Mouse (Mus musculus) lung, embryonic 14.5 days (tissue): ENCODE measurements around the gene Pdgfc. TPM values are rescaled to one million over a fixed set of nuclear protein-coding genes. Genes with fewer than 3 reads are reported as not detected.

Source experiments
- ATAC-seq: fragments of 200-750 bp; cut with Nextera tagmentation; 2 replicates; pipeline ENCODE4 v1.8.0; 2017; ENCODE audit warnings: mild to moderate bottlenecking, moderate TSS enrichment, moderate library complexity; ENCODE audit not compliant: insufficient read depth
- DNase-seq: peaks from one replicate; pipeline ENCODE4 v3.0.0-alpha.2; 2015
- H3K27ac ChIP-seq: fragments of 300-500 bp; sonication (generic); 2 replicates; pipeline ENCODE4 v1.5.1; 2014; ENCODE audit warnings: low read depth, mild to moderate bottlenecking, moderate library complexity
- H3K27me3 ChIP-seq: fragments of 300-500 bp; sonication (generic); 2 replicates; pipeline ENCODE4 v1.6.1; 2014; ENCODE audit warnings: low read length, control low read depth; ENCODE audit not compliant: insufficient read depth
- H3K36me3 ChIP-seq: fragments of 300-500 bp; sonication (generic); 2 replicates; pipeline ENCODE4 v1.6.1; 2014; ENCODE audit warnings: control low read depth; ENCODE audit not compliant: insufficient read depth
- H3K4me1 ChIP-seq: fragments of 300-500 bp; sonication (generic); 2 replicates; pipeline ENCODE4 v1.6.1; 2014; ENCODE audit warnings: antibody characterized with exemption, control low read depth; ENCODE audit not compliant: insufficient read depth
- H3K4me2 ChIP-seq: fragments of 300-500 bp; sonication (generic); 2 replicates; pipeline ENCODE4 v1.6.1; 2014; ENCODE audit warnings: mild to moderate bottlenecking
- H3K4me3 ChIP-seq: fragments of 300-500 bp; sonication (generic); 2 replicates; pipeline ENCODE4 v1.5.1; 2014; ENCODE audit warnings: low read depth, low read length
- H3K9ac ChIP-seq: fragments of 300-500 bp; sonication (generic); 2 replicates; pipeline ENCODE4 v1.6.1; 2014
- H3K9me3 ChIP-seq: fragments of 300-500 bp; sonication (generic); 2 replicates; pipeline ENCODE4 v1.6.1; 2016; ENCODE audit warnings: low read depth, low read length, control low read depth
- CTCF ChIP-seq: IDR thresholded peaks from 2 replicates; pipeline ENCODE4 v1.5.1; 2016; ENCODE audit warnings: antibody characterized with exemption, low read depth
- WGBS: fragments of 180-500 bp; shearing (Covaris S2); extraction: QIAGEN DNeasy Blood & Tissue Kit; methylation state at CpG from one replicate; pipeline ENCODE4 v1.1.7; 2014; 5-methylcytosine and 5-hydroxymethylcytosine counted together
- polyA plus RNA-seq: library from polyadenylated mRNA; unstranded; fragments of >200 nt; fragmentation: Nextera tagmentation; extraction: Ambion mirVana; gene quantifications from 2 replicates; pipeline ENCODE4 v1.2.1, GENCODE M21; 2014

Pdgfc gene
- polyA plus RNA-seq, 1 experiment from 2014 or later, result 18.8 TPM

DNA sequence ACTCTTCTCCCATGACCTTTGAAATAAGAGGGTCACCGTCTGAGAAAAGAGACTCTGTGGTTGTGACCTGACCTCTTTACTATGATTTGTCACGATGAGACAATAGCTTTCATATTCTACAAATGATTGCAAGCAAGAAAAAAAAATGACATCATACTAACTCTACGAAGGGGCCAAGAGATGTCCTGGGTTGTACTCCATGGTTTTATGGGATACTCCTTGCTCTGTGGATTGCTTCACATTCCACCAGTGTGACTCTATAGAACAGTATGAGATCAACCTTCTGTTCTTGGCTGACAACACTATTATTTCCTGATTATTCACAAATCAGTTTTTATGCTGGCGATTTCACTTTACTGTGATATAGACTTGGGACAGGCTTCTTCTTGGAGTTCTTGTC, 4.2 kb upstream of the Pdgfc start:
- no peak for TF ChIP-seq CTCF

DNA sequence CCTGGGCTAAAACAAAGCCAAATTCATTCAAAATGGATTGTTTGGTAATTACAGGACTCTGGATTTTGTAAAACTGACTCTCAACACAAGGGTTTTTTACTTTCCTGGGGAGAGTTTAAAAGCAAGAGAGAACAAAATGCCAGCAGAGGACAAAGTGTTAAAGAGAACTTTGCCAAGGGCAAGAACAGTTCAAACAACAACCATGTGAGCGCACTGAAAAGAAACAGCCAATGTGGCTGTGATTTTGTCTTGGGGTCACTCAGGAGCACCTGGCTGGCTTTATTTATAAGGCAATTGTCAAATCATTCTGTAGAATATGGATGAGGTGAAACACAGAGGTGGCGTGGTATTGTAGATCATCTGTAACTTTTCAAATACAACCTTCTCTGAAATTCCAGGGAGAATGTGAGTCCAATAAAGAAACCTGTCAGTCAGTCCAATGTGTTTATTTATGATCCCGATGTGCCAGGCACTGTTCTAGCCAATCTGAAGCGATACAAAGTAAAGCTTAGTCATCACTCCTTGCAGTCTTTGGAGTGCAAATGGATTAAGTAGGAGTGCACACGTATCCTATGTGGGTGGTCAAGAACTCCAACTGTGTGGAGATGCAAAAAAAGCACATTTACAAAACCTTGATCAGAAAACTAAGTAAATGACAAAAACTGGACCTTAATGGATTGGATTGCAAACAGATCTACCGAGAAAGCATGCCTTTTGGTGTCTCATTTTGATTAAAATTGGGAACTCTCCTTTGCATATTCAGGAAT, 1.7 kb upstream of the Pdgfc start:
- DNase-seq, result no peak
- no peak for TF ChIP-seq CTCF

More for the DNA sequence above, 4.2 kb upstream of the Pdgfc start:
- Histone ChIP-seq H3K27me3 (no peaks in the 10 kb centered on the region), H3K36me3 (no peaks in the 10 kb centered on the region), H3K27ac (no peak overlapping the region), H3K4me1 (0 out of 2 replicates have a peak, but pooled peaks cover 4% of the 10 kb centered on the region), H3K4me2 (no peak overlapping the region), H3K9ac (no peak overlapping the region), H3K4me3 (no peak overlapping the region), H3K9me3 (no peaks in the 10 kb centered on the region)
- ATAC-seq, result no peak
- WGBS, result 73% methylated on average over 4 of the region's 4 CpGs
- no peak for DNase-seq

DNA sequence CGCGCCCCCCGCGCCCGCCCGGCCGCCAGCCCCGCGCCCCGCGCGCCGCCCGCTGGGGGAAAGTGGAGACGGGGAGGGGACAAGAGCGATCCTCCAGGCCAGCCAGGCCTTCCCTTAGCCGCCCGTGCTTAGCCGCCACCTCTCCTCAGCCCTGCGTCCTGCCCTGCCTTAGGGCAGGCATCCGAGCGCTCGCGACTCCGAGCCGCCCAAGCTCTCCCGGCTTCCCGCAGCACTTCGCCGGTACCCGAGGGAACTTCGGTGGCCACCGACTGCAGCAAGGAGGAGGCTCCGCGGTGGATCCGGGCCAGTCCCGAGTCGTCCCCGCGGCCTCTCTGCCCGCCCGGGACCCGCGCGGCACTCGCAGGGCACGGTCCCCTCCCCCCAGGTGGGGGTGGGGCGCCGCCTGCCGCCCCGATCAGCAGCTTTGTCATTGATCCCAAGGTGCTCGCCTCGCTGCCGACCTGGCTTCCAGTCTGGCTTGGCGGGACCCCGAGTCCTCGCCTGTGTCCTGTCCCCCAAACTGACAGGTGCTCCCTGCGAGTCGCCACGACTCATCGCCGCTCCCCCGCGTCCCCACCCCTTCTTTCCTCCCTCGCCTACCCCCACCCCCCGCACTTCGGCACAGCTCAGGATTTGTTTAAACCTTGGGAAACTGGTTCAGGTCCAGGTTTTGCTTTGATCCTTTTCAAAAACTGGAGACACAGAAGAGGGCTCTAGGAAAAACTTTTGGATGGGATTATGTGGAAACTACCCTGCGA, 517 bp downstream of the Pdgfc start:
- peak overlapping the region; percentile 75 for H3K9ac ChIP-seq
- 1% methylated on average over 62 of the region's 68 CpGs for WGBS
- no peak for TF ChIP-seq CTCF
- no peaks in the 10 kb centered on the region; the same call in 1 of the 2 replicates for H3K27me3 ChIP-seq
- H3K4me1 ChIP-seq, result 0 out of 2 replicates have a peak, but pooled peaks cover 4% of the 10 kb centered on the region
- no peaks in the 10 kb centered on the region for H3K36me3 ChIP-seq
- H3K9me3 ChIP-seq, result no peaks in the 10 kb centered on the region
- peak overlapping the region; percentile 94 for H3K27ac ChIP-seq
- ATAC-seq, result peak; percentile 91
- H3K4me2 ChIP-seq, result peak overlapping the region; percentile 91
- peak; percentile 75 for DNase-seq
- peak overlapping the region; percentile 70 for H3K4me3 ChIP-seq

More for the DNA sequence above, 1.7 kb upstream of the Pdgfc start:
- no peak overlapping the region for H3K4me3 ChIP-seq
- no peak overlapping the region for H3K9ac ChIP-seq
- H3K27ac ChIP-seq, result no peak overlapping the region
- no peaks in the 10 kb centered on the region for H3K9me3 ChIP-seq
- no peaks in the 10 kb centered on the region for H3K36me3 ChIP-seq
- H3K4me1 ChIP-seq, result 0 out of 2 replicates have a peak, but pooled peaks cover 4% of the 10 kb centered on the region
- no peak for ATAC-seq
- 41% methylated on average over 6 of the region's 6 CpGs for WGBS
- no peak overlapping the region for H3K4me2 ChIP-seq
- H3K27me3 ChIP-seq, result no peaks in the 10 kb centered on the region; the same call in 1 of the 2 replicates

DNA sequence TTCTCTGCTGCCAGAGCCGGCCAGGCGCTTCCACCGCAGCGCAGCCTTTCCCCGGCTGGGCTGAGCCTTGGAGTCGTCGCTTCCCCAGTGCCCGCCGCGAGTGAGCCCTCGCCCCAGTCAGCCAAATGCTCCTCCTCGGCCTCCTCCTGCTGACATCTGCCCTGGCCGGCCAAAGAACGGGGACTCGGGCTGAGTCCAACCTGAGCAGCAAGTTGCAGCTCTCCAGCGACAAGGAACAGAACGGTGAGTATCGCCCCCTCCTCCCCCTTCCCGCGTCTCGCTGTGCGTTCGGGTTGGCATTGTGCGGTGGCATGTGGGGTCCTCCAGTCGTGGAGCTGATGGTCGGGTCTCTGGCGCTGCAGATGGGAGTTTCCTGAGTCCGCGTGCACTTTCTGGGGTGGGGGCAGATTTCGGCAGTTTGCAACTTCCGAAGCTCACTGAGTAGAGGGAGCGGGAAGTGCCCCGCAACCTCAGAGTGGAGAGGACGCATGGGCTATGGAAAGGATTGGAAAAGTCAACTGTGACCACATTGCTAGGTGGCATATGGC, 1.2 kb downstream of the Pdgfc start:
- Histone ChIP-seq H3K4me1 (0 out of 2 replicates have a peak, but pooled peaks cover 4% of the 10 kb centered on the region), H3K36me3 (no peaks in the 10 kb centered on the region), H3K27ac (peak overlapping the region; percentile 94), H3K9ac (peak overlapping the region; percentile 75), H3K4me2 (peak overlapping the region; percentile 91), H3K4me3 (peak overlapping the region; percentile 70), H3K27me3 (no peaks in the 10 kb centered on the region; the same call in 1 of the 2 replicates), H3K9me3 (no peaks in the 10 kb centered on the region)
- DNase-seq (no peak), ATAC-seq (peak; percentile 36; the same call in 1 of the 2 replicates)
- no peak for TF ChIP-seq CTCF
- WGBS, result 2% methylated on average over 34 of the region's 34 CpGs

GRCm38 (mm10) chr3:81039131-81039653, 3.0 kb downstream of the Pdgfc start:
- WGBS, result 40% methylated on average over 2 of the region's 2 CpGs
- Histone ChIP-seq H3K4me1 (0 out of 2 replicates have a peak, but pooled peaks cover 4% of the 10 kb centered on the region), H3K4me2 (peak overlapping the region; percentile 91), H3K36me3 (no peaks in the 10 kb centered on the region), H3K9me3 (no peaks in the 10 kb centered on the region), H3K27me3 (no peaks in the 10 kb centered on the region; the same call in 1 of the 2 replicates), H3K27ac (no peak overlapping the region), H3K4me3 (0 out of 2 replicates have a peak overlapping the region, but pooled peaks have one; percentile 70), H3K9ac (no peak overlapping the region)
- ATAC-seq (no peak), DNase-seq (peak; percentile 80)
- peak; percentile 72 for TF ChIP-seq CTCF

DNA sequence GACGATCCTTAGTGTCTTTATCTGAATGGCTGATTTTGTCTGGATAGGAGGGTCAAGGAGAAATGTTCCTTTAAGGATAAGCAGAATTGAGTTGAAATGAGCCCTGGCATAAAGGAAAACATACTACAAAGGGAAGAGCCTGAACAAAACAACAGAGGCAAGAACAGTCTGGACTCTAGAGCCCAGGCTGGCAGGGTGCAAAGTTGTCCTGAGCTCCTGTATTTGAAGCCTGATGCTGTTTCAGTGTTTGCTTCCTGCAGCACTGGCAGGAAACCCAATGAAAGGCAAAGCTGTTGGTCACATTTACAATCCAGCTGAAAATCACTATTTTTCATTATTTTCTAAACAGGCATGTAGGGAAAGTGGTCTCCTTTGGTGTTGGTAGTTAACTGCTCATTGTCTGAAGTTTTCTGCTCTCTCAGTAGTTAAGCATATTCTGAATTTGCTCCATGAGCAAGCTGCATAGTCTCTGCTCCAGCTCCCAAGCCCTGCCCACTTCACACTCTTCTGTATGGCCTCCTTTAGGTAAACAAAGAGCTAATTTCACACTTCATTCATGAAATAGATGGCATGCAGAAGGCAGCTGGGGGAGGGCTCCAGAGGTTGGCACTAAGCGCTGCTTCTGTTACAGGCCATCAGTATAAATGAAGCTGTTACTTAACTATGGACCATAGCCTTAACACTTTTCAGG, 8.6 kb downstream of the Pdgfc start:
- no peaks in the 10 kb centered on the region for H3K36me3 ChIP-seq
- peaks cover 5% of the 10 kb centered on the region for H3K4me1 ChIP-seq
- no peak overlapping the region for H3K9ac ChIP-seq
- H3K4me3 ChIP-seq, result no peak overlapping the region
- no peaks in the 10 kb centered on the region for H3K9me3 ChIP-seq
- ATAC-seq (peak; percentile 82), DNase-seq (peak; percentile 46)
- no peak overlapping the region for H3K4me2 ChIP-seq
- 40% methylated on average over 2 of the region's 2 CpGs for WGBS
- TF ChIP-seq CTCF, result no peak
- no peak overlapping the region for H3K27ac ChIP-seq
- no peaks in the 10 kb centered on the region for H3K27me3 ChIP-seq
